Mouse (Mus musculus) embryonic facial prominence, embryonic 10.5 days (tissue): Measurements from ENCODE around the gene Hmga2. TPM values are rescaled to one million over a fixed set of nuclear protein-coding genes. Genes with fewer than 3 reads are reported as not detected.

Experiments used
- DNase-seq: peaks from one replicate; pipeline ENCODE4 v3.0.0-alpha.2; 2017; ENCODE audit warnings: low spot score
- H3K27ac ChIP-seq: fragments of 300-500 bp; sonication (generic); replicated peaks from 2 replicates; pipeline ENCODE4 v1.5.1; 2016; ENCODE audit warnings: mild to moderate bottlenecking
- H3K27me3 ChIP-seq: fragments of 300-500 bp; sonication (generic); replicated peaks from 2 replicates; pipeline ENCODE4 v1.6.1; 2016; ENCODE audit warnings: low read depth, mild to moderate bottlenecking; ENCODE audit not compliant: poor library complexity, severe bottlenecking
- H3K36me3 ChIP-seq: fragments of 300-500 bp; sonication (generic); replicated peaks from 2 replicates; pipeline ENCODE4 v1.6.1; 2016; ENCODE audit warnings: mild to moderate bottlenecking, moderate library complexity
- H3K4me1 ChIP-seq: fragments of 300-500 bp; sonication (generic); 2 replicates; pipeline ENCODE4 v1.6.1; 2016
- H3K4me3 ChIP-seq: fragments of 300-500 bp; sonication (generic); 2 replicates; pipeline ENCODE4 v1.5.1; 2016; ENCODE audit warnings: mild to moderate bottlenecking, moderate library complexity
- H3K9me3 ChIP-seq: fragments of 300-500 bp; sonication (generic); 2 replicates; pipeline ENCODE4 v1.6.1; 2016; ENCODE audit warnings: mild to moderate bottlenecking
- WGBS: fragments of 180-500 bp; shearing (Covaris S2); methylation state at CpG from one replicate; pipeline ENCODE4 v1.1.7; 2016; 5-methylcytosine and 5-hydroxymethylcytosine counted together
- polyA plus RNA-seq: library from polyadenylated mRNA; unstranded; fragments of >200 nt; fragmentation: Nextera tagmentation; extraction: Ambion mirVana; gene quantifications from 2 replicates; pipeline ENCODE4 v1.2.1, GENCODE M21; 2016

Gene Hmga2
- polyA plus RNA-seq, 1 experiment from 2014 or later: 94.0 TPM

DNA sequence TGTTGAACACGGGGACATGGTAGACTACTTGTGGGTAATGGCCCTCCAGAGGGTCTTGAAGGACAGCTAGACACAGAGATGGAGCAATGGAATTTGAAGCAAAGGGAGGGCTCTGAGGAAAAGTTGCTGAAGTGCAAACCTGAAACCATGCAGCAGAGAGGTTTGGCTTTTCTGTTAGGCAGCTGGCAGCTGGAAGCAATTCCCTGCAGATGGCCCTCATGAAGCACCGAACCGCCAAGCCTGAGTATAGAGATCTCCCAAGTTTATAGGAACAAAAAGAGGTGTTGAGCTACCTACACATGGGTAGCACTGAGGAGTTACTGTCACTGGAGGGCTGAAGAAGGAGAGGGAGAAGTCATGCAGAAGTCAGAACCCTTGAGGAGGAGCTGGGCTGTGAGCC, 13.3 kb upstream of the Hmga2 start:
- Histone ChIP-seq H3K4me1 (peaks cover 23% of the 10 kb centered on the region), H3K4me3 (no peak overlapping the region), H3K36me3 (peaks cover 3% of the 10 kb centered on the region; the same call in 1 of the 2 replicates), H3K27me3 (no peaks in the 10 kb centered on the region), H3K27ac (peak overlapping the region; percentile 70; the same call in 1 of the 2 replicates), H3K9me3 (peaks cover 6% of the 10 kb centered on the region; the same call in 1 of the 2 replicates)
- DNase-seq: peak; percentile 55
- 63% methylated on average over 3 of the region's 3 CpGs for whole genome bisulfite sequencing

DNA sequence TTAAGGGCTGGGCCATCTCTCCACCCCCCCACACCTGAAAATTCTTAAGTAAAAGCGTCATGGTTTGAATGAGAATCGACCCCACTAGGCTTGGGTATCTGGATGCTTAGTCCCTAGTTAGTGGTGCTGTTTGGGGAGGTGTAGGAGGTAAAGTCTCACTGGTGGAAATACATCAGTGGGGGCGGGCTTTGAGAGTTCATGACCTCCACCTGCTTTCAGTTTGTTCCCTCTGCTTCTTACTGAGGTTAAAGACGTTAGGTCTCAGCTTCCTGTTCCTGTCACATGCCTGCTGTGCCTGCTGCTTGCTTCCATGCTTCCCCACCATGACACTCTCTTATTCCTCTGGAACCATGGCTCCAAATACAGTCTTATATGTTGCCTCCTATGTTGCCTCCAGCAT, 12.3 kb upstream of the Hmga2 start:
- WGBS: 76% methylated on average over 4 of the region's 4 CpGs
- H3K27ac ChIP-seq: no peak overlapping the region
- DNase-seq: no peak

DNA sequence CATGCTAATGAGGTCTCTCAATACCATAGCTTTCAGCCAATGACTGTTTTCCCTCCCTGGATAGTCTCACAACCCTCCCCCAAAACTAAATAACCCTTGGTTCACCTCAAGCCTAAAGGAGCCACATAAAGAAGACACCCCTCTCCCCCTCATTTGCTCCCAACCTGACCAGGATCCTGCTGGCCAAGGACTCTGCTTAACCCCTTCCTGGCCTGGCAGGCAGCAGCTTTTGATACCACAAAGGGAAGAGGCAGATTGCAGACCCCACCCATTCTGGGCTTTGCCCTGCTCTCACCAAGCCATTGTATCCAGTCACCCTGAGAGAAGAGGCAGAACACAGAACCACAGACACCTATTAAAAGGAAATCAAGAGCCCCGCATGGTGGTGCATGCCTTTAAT, 11.6 kb upstream of the Hmga2 start:
- H3K9me3 ChIP-seq: peaks cover 6% of the 10 kb centered on the region; the same call in 1 of the 2 replicates
- no peak overlapping the region for H3K27ac ChIP-seq
- no peak for DNase-seq
- H3K36me3 ChIP-seq: peaks cover 3% of the 10 kb centered on the region; the same call in 1 of the 2 replicates
- H3K27me3 ChIP-seq: no peaks in the 10 kb centered on the region
- H3K4me1 ChIP-seq: peaks cover 28% of the 10 kb centered on the region
- WGBS: 98% methylated on average over 1 of the region's 1 CpGs
- H3K4me3 ChIP-seq: no peak overlapping the region

More for the DNA sequence above, 12.3 kb upstream of the Hmga2 start:
- H3K4me1 ChIP-seq: peaks cover 28% of the 10 kb centered on the region
- H3K27me3 ChIP-seq: no peaks in the 10 kb centered on the region
- no peak overlapping the region for H3K4me3 ChIP-seq
- peaks cover 3% of the 10 kb centered on the region; the same call in 1 of the 2 replicates for H3K36me3 ChIP-seq
- peaks cover 6% of the 10 kb centered on the region; the same call in 1 of the 2 replicates for H3K9me3 ChIP-seq

DNA sequence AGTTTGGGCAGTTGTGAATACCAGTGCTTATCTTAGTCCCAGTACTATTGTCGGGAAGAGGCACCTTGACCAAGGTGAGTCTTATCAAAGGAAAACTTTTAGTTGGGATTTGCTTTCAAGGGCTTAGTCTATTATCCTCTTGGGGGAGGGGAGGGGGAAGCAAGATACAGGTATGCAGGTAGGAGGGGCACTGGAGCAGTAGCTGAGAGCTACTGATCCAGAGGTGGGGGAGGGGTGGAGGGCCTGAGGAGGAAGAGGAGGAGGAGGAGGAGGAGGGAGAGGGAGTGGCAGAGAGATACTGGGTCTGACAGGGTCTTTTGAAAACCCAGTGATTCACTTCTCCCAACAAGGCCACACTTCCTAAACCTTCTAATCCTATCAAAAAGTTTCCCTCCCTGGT, 9.2 kb upstream of the Hmga2 start:
- H3K9me3 ChIP-seq: peaks cover 6% of the 10 kb centered on the region; the same call in 1 of the 2 replicates
- no peak overlapping the region for H3K4me3 ChIP-seq
- no peak for DNase-seq
- no peak overlapping the region for H3K27ac ChIP-seq
- no peaks in the 10 kb centered on the region for H3K27me3 ChIP-seq
- H3K4me1 ChIP-seq: peaks cover 20% of the 10 kb centered on the region
- WGBS: 70% methylated on average over 1 of the region's 1 CpGs
- H3K36me3 ChIP-seq: peaks cover 3% of the 10 kb centered on the region; the same call in 1 of the 2 replicates

DNA sequence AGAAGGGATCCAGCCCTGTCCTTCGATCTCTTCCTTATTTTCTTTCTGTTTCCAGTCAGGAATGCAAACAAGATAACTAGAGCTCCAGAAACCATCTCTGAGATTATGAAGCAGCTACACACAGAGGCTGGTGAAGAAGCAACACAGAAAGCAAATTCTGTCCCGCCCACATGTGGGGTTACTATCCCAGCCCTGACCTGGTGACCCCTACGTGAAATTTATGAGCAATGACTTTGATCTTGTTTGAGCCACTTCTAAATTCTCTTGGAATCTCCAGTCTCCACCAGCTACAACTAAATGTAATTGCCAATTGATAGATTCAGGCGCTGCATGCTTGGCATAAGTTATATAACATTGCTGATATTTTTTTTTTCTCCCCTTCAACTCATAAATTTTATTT, 7.9 kb upstream of the Hmga2 start:
- 72% methylated on average over 4 of the region's 4 CpGs for WGBS
- Histone ChIP-seq H3K27ac (no peak overlapping the region), H3K9me3 (peaks cover 6% of the 10 kb centered on the region; the same call in 1 of the 2 replicates), H3K36me3 (peaks cover 3% of the 10 kb centered on the region; the same call in 1 of the 2 replicates), H3K4me3 (no peak overlapping the region), H3K27me3 (no peaks in the 10 kb centered on the region), H3K4me1 (peaks cover 10% of the 10 kb centered on the region)
- no peak for DNase-seq

DNA sequence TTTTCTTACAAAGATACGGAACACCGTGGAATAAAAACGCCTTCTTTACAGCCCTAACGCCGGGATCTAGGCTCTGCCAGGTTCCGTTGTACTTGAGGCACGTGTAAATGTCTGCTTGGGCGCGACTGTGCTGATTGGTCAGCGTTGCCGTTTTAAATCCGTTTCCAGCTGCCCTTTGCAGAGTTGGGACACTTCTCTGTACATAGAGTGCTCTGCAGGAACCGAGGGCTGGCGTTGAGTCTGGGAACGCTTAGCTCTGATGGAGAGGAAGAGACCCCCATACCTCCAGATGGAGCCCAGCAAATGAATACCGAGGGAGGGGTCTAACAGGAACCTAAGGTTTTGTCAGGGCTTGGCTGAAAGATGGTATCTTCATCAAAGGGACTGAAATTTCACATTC, 1.9 kb upstream of the Hmga2 start:
- under 1% methylated on average over 16 of the region's 16 CpGs for WGBS
- H3K27ac ChIP-seq: peak overlapping the region; percentile 100
- peaks cover 39% of the 10 kb centered on the region for H3K4me1 ChIP-seq
- no peaks in the 10 kb centered on the region for H3K27me3 ChIP-seq
- no peaks in the 10 kb centered on the region for H3K9me3 ChIP-seq
- H3K36me3 ChIP-seq: no peaks in the 10 kb centered on the region
- DNase-seq: peak; percentile 79
- peak overlapping the region; percentile 98 for H3K4me3 ChIP-seq

DNA sequence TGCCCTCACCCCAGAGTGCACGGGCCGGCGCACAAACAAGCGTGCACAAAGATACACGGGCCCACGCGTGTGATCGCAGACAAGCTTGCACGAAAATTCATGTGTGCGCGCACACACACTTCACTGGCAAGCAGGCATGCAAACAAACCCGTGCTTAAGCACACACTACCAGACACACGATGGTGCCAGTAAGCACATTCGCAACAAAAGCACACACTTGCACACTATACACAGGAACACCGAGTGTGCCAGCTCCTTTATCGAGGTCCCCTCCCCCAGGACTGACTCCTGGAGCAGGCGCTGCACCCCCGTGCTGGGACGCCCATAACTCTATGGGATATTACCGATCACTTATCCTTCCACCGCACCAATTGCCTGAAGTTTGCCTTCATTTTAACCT, 1.2 kb upstream of the Hmga2 start:
- H3K27me3 ChIP-seq: no peaks in the 10 kb centered on the region
- DNase-seq: peak; percentile 59
- under 1% methylated on average over 21 of the region's 21 CpGs for WGBS
- no peaks in the 10 kb centered on the region for H3K9me3 ChIP-seq
- peak overlapping the region; percentile 98 for H3K4me3 ChIP-seq
- peaks cover 46% of the 10 kb centered on the region for H3K4me1 ChIP-seq
- H3K36me3 ChIP-seq: no peaks in the 10 kb centered on the region
- peak overlapping the region; percentile 100 for H3K27ac ChIP-seq

DNA sequence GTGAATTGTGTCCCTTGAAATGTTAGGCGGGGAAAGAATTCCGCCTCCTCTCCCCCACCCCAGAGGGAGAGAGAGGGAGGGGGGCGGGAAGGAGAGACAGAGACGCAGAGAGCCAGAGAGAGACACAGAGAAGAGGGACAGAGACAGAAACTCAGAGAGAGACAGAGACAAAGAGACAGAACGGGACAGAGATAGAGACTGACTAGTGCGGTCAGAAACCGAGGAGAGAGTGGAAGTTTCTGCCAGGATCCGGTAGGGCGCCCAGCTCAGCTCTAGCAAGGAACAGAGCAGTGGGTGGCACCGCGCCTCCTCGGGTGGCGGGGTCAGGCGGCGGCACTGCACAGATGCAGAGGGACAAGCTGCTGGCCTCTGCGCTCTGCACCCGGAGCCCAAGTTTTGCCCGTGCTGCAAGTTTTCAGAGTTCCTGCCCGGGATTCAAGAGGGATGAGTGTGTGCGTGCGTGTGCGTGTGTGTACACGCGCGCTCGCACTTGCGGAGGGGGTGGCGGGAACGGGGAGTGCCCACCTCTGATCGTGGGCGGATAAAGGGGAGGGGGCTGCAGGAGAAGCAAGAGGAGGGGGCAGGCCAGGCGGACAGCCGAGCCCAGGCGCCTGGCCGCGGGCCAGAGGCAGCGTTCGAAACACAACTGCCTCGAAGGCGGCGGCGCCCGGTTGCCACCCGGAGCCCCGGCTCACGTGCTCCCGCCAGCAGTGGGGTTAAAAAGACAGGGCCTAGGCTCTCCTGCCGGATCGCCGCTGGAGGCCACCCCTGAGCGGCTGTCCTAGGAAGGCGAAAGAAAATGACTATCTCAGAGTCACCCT, 457 bp upstream of the Hmga2 start:
- Histone ChIP-seq H3K36me3 (peaks cover 3% of the 10 kb centered on the region; the same call in 1 of the 2 replicates), H3K27me3 (no peaks in the 10 kb centered on the region), H3K4me3 (peak overlapping the region; percentile 98), H3K4me1 (peaks cover 53% of the 10 kb centered on the region), H3K27ac (peak overlapping the region; percentile 100), H3K9me3 (no peaks in the 10 kb centered on the region)
- peak; percentile 87 for DNase-seq
- under 1% methylated on average over 51 of the region's 52 CpGs for whole genome bisulfite sequencing

DNA sequence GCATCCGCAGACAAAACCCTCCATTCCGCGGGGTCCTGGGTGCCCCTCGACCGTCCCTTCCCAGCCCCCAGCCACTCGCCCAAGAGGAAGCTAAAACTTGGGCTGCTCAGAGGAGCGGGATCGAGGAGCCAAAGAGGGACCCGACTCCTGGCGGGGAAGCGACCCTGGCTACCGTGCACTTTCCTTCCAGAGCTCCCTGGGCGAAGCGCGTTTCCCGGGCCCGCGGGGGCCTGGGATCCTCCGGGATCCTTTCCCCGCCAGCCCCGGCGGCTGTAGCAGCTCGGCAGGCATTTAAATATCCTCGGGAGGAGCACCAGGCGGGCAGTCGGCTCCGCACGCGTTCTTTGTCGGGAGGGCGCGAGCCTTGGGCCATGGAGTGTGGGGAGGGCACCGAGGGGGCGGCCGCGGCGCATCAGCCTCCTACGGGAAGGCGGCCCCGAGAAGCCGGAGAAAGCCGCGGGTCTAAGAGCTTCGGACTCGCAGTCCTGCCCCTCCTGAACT, 1.2 kb downstream of the Hmga2 start:
- peaks cover 18% of the 10 kb centered on the region for H3K36me3 ChIP-seq
- H3K27me3 ChIP-seq: no peaks in the 10 kb centered on the region
- H3K9me3 ChIP-seq: no peaks in the 10 kb centered on the region
- H3K4me1 ChIP-seq: peaks cover 56% of the 10 kb centered on the region
- H3K27ac ChIP-seq: peak overlapping the region; percentile 100
- peak; percentile 77 for DNase-seq
- under 1% methylated on average over 45 of the region's 45 CpGs for WGBS
- H3K4me3 ChIP-seq: peak overlapping the region; percentile 98

DNA sequence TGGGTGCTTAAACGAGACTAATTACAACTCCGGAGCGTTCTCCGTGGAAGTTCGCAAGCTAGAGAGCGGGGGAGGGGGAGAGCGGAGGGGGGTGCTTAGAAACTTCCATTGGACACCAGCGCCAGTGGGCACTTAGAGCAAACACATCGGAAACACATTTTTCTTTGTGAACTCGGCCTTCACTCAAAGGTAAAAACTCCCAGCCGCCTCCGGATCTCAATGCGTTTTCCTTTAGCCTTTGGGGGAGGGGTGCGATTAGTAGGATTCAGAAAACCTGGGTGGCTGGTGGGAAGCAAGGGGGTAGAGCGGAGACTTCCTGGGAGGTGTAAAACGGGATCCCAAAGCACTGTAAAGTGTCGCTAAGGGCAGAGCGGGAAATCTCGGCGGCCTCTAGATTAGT, 2.0 kb downstream of the Hmga2 start:
- Histone ChIP-seq H3K4me3 (peak overlapping the region; percentile 98), H3K27ac (peak overlapping the region; percentile 100), H3K36me3 (peaks cover 26% of the 10 kb centered on the region), H3K27me3 (no peaks in the 10 kb centered on the region), H3K9me3 (no peaks in the 10 kb centered on the region), H3K4me1 (peaks cover 56% of the 10 kb centered on the region)
- peak; percentile 76 for DNase-seq
- WGBS: under 1% methylated on average over 20 of the region's 20 CpGs

DNA sequence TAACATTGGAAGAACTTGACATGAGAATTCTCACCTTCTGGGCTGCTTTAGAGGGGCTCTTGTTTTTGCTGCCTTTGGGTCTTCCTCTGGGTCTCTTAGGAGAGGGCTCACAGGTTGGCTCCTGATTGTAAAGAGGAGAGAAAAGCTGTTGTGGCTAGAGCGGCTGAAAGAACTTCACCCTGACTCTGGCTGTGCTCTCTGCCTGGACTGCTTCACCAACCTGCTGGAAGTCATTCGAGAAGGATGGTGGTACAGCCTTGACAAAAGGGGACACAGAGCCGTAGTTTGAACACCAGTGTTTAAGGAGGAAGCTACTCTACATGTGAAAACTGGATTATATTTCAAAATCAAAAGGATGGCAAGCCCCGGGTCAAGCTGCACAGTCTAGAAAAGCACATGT, 3.1 kb downstream of the Hmga2 start:
- 28% methylated on average over 4 of the region's 4 CpGs for WGBS
- Histone ChIP-seq H3K27ac (peak overlapping the region; percentile 100), H3K4me1 (peaks cover 49% of the 10 kb centered on the region)

DNA sequence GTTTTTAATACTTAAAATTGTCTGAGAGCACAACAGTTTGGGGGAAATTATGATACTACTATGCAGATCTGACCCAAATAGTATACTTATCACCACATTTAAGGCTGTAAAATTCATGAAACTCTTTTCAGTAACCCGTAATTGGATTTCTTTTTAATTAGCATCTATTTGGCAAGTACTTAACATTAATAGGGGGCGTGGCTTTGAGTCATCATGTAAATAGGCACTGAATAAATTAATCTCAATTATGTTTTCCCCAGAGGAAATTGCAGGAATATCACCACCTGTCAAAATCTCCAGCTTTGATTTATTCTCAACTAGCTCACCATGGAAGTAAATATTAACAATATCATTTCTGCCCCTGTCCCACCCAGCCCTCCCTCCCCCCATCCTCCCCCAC, 3.7 kb downstream of the Hmga2 start:
- Histone ChIP-seq H3K36me3 (peaks cover 43% of the 10 kb centered on the region), H3K4me1 (peaks cover 43% of the 10 kb centered on the region), H3K9me3 (no peaks in the 10 kb centered on the region), H3K4me3 (peak overlapping the region; percentile 98), H3K27me3 (no peaks in the 10 kb centered on the region), H3K27ac (no peak overlapping the region)
- no peak for DNase-seq
- 77% methylated on average over 2 of the region's 2 CpGs for WGBS

More for the DNA sequence above, 3.1 kb downstream of the Hmga2 start:
- Histone ChIP-seq H3K36me3 (peaks cover 37% of the 10 kb centered on the region), H3K4me3 (peak overlapping the region; percentile 98), H3K9me3 (no peaks in the 10 kb centered on the region), H3K27me3 (no peaks in the 10 kb centered on the region)
- DNase-seq: peak; percentile 25

DNA sequence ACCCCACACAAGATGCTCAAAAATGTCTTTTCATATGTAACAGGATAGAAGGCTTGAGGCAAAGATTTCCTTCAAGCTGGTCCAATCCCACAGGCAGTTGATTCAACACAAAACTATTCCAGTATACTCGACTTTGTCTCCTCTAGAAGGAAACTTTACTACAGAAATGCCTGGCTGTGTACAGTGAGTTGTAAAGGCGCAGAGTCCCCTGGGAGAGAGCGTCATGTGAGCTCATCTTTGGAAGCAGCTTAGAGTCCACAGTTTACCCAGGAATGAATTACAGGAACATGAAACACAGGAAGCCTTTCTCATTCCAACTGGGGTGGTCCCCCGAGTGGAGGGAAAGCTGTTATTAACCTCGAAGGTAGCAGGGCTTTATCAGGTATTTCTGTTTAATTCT, 11.1 kb downstream of the Hmga2 start:
- no peak for DNase-seq
- Histone ChIP-seq H3K4me1 (peaks cover 16% of the 10 kb centered on the region), H3K9me3 (no peaks in the 10 kb centered on the region), H3K27ac (no peak overlapping the region), H3K27me3 (no peaks in the 10 kb centered on the region), H3K36me3 (peaks cover 95% of the 10 kb centered on the region), H3K4me3 (no peak overlapping the region)
- WGBS: 83% methylated on average over 5 of the region's 5 CpGs
